Mouse (Mus musculus): ENCODE results near the gene Syne3.

DNA sequence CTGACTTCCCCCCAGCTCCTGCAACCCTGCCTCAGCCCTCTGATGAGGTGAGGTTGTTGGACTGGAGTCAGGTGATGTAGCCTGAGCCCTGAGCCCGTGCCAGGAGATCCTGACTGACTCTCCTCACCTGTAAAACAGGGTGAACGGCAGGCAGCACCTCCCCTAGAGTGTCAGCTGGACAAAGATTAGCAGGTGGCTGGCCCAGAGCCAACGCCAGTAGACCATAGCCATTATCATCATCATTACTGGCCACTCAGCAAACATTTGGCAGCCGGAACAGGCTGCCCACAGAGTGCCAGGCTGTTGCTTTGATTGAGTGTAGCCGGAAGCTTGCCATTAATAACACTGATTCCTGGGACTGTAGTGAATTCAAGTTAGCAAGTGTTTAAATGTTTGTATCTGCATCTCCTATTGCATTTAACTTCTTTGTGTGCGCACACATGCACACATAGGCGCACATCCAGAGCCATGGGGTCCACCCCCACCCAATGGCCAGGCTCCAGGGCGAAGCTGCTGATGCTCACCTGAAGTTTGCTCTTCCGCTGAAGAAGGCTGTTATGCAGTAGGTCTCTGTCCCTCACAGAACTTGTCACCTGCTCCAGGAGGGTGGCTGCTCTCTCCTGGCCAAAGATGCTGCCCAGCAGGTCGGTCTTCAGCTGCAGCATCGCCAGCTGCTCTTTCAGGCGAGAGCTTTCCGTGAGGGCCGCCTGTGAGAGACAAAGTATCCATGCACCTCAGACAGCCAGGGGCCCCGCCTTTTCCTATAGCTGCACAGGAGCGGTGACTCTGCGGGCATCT, 54.4 kb downstream of the Syne3 start:
- no peak for TF ChIP-seq POLR2AphosphoS2 (IDR thresholded peaks at IDR 0.05; ENCODE audit: low read length)
- TF ChIP-seq ZC3H11A (IDR thresholded peaks at IDR 0.05; ENCODE audit: low read depth, low read length), result no peak
- no peak for TF ChIP-seq KAT2A (conservative IDR thresholded peaks at IDR 0.05; ENCODE audit: low read depth, low read length)
- TF ChIP-seq GABPA (IDR thresholded peaks at IDR 0.05; ENCODE audit: low read depth, low read length), result no peak
- TF ChIP-seq CTCF (IDR thresholded peaks at IDR 0.05 in 2 of 3, conservative IDR thresholded peaks at IDR 0.05 in 1 of 3; ENCODE audit: control insufficient read depth in 1 of 3, insufficient read depth in 1 of 3, low read depth in 2 of 3, low read length in 3 of 3, poor library complexity in 1 of 3, severe bottlenecking in 1 of 3), result no peak
- TF ChIP-seq E2F4 (IDR thresholded peaks at IDR 0.05; ENCODE audit: borderline replicate concordance, low read depth, low read length), result no peak
- no peak for TF ChIP-seq JUND (IDR thresholded peaks at IDR 0.05; ENCODE audit: low read depth, low read length)
